Mouse (Mus musculus): Measurements from ENCODE around the gene Mospd2. TPM values are rescaled to one million over a fixed set of nuclear protein-coding genes. Genes with fewer than 3 reads are reported as not detected.

Gene Mospd2
- polyA plus RNA-seq, 1 experiment from 2014 or later, result 16.8 TPM

DNA sequence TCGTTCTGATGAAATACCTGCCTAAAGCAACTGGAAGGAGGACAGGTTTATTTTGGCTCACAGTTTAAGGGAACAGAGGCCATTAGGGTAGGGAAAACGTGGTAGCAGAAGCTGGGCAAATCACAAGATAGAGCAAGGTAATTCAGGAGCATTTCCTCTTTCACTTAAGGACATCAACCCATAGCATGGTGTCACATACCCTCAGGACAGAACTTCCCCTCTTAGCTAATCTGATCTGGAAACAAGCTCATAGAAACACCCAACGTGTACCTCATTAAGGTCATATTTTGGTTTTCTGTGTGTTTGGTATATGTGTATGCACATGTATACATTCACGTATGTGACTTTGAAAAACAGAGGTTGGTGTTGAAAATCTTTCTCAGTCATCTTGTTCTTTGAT is 68.0 kb downstream of the Mospd2 start:
- Histone ChIP-seq H3K27me3 (peaks cover 4% of the 10 kb centered on the region), H3K9me3 (no peaks in the 10 kb centered on the region), H3K4me2 (no peak overlapping the region), H3K27ac (no peak overlapping the region), H3K4me3 (no peak overlapping the region), H3K4me1 (no peaks in the 10 kb centered on the region), H3K36me3 (no peaks in the 10 kb centered on the region), H3K9ac (no peak overlapping the region)
- ATAC-seq (ENCODE audit: insufficient number of reproducible peaks, insufficient read depth, low FRiP score, low TSS enrichment, low read depth), result no peak
- 63% methylated on average over 4 of the region's 4 CpGs for WGBS

DNA sequence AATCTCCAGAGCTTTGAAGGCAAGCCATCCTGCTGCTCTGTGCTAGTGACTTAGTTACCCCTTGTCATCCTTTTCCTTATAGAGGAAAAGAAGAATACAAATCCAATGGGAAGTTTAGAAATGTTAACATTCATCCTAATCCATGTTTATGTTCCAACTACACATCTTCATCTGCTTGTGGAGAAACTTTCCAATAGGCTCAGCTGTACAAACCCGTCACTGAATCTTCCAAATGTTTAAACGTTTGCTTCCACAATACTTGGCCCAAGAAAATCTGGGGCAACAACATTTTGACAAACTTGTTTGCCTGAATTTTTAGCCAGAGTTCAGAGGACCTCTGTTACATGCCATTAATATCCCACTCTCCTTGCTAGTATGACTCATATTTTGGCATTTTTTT is 78.3 kb downstream of the Mospd2 start:
- H3K27ac ChIP-seq, result no peak overlapping the region
- no peaks in the 10 kb centered on the region; the same call in 1 of the 2 replicates for H3K27me3 ChIP-seq
- no peaks in the 10 kb centered on the region for H3K9me3 ChIP-seq
- whole genome bisulfite sequencing, result 70% methylated on average over 2 of the region's 2 CpGs
- no peaks in the 10 kb centered on the region for H3K36me3 ChIP-seq
- H3K4me1 ChIP-seq, result no peaks in the 10 kb centered on the region
- ATAC-seq (ENCODE audit: insufficient number of reproducible peaks, insufficient read depth, low FRiP score, low TSS enrichment, low read depth), result no peak
- H3K4me3 ChIP-seq, result no peak overlapping the region
- no peak overlapping the region for H3K9ac ChIP-seq
- H3K4me2 ChIP-seq, result no peak overlapping the region

DNA sequence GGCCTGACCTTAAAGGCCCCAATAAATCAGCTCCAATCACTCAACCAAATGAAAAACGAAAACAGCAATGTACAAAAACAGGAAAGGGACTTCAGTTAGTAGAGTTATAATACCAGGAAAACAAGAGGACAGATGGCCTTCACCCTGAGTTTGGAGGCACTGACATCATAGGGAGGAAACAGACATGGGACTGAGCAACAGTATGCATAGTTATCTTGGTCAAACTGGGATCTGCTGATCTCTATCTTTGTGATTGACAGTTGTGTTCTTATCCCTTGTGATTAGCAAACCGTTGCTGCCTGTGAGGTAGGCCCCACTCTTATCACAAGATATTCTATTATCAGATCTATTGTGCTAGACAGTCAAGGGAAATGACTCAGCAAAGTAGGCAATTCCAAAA is 80.4 kb downstream of the Mospd2 start:
- H3K4me1 ChIP-seq, result no peaks in the 10 kb centered on the region
- no peaks in the 10 kb centered on the region; the same call in 1 of the 2 replicates for H3K27me3 ChIP-seq

DNA sequence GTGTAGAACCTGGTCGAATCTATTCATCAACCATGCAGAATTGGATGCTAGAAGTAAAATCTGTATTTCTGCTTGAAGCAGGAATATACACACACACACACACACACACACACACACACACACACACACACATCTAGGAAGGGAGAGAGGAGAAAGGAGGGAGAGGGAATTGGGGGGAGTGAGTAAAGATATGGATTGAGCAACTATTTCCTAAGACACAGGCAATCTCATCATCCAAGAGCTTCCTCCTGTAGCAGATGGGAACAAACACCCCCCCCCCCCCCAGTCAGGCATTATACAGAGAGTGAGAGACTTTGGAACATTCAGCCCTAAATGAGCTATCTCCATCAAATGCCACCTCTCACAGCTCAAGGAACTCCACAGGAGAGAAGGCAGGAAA is 93.9 kb downstream of the Mospd2 start:
- H3K9me3 ChIP-seq, result no peaks in the 10 kb centered on the region
- no peak overlapping the region for H3K4me2 ChIP-seq
- H3K4me1 ChIP-seq, result no peaks in the 10 kb centered on the region
- WGBS, result 79% methylated on average over 1 of the region's 1 CpGs
- H3K9ac ChIP-seq, result no peak overlapping the region
- H3K4me3 ChIP-seq, result no peak overlapping the region
- H3K27me3 ChIP-seq, result peaks cover 4% of the 10 kb centered on the region; the same call in 1 of the 2 replicates
- no peak overlapping the region for H3K27ac ChIP-seq
- H3K36me3 ChIP-seq, result no peaks in the 10 kb centered on the region
- ATAC-seq (ENCODE audit: insufficient number of reproducible peaks, insufficient read depth, low FRiP score, low TSS enrichment, low read depth), result no peak

More for the DNA sequence above, 80.4 kb downstream of the Mospd2 start:
- no peak for ATAC-seq (ENCODE audit: insufficient number of reproducible peaks, insufficient read depth, low FRiP score, low TSS enrichment, low read depth)
- WGBS, result 49% methylated on average over 2 of the region's 2 CpGs
- Histone ChIP-seq H3K27ac (no peak overlapping the region), H3K4me2 (no peak overlapping the region), H3K4me3 (no peak overlapping the region), H3K36me3 (no peaks in the 10 kb centered on the region), H3K9me3 (no peaks in the 10 kb centered on the region), H3K9ac (no peak overlapping the region)

Other genes starting within 250 kb of the Mospd2 start
- gene Fancb, start 217 bp upstream of the Mospd2 start, polyA plus RNA-seq (2015; fragmentation: Nextera tagmentation; extraction: Ambion mirVana), result 8.0 TPM in 2 replicates
- not detected in 2 replicates for gene Gm17604, start 24.5 kb upstream of the Mospd2 start, polyA plus RNA-seq (2015; fragmentation: Nextera tagmentation; extraction: Ambion mirVana)

Data from embryonic facial prominence, embryonic 13.5 days (tissue).